Mouse (Mus musculus) MEL (cell line): ENCODE data around the gene Sbf1. TPM values are rescaled to one million over a fixed set of nuclear protein-coding genes. Genes with fewer than 3 reads are reported as not detected.

Source experiments
- DNase-seq: peaks from one replicate; pipeline ENCODE4 v3.0.0; 2011; ENCODE audit warnings: low read depth, low spot score
- H3K27ac ChIP-seq: 2 replicates; pipeline ENCODE4 v1.5.1; 2012; ENCODE audit warnings: low read depth, mild to moderate bottlenecking, control low read depth, low read length, moderate library complexity; ENCODE audit not compliant: control insufficient read depth
- H3K27me3 ChIP-seq, 2 experiments: fragments of 150-350 bp in 1 of 2; sonication (generic) in 1 of 2; 2 replicates each; pipeline ENCODE4 v1.6.1; 2012; ENCODE audit warnings: low read length in 2 of 2, mild to moderate bottlenecking in 2 of 2, improper control_type of control experiment in 1 of 2, moderate library complexity in 1 of 2; ENCODE audit not compliant: insufficient read depth in 2 of 2, control insufficient read depth in 1 of 2
- H3K36me3 ChIP-seq, 2 experiments: 2 replicates each; pipeline ENCODE4 v1.6.1; 2012 to 2014; ENCODE audit warnings: low read length in 2 of 2, improper control_type of control experiment in 1 of 2, inconsistent platforms in 1 of 2, mild to moderate bottlenecking in 1 of 2; ENCODE audit not compliant: insufficient read depth in 2 of 2, control insufficient read depth in 1 of 2
- H3K4me1 ChIP-seq, 2 experiments: fragments of 150-350 bp in 1 of 2; sonication (generic) in 1 of 2; 2 replicates each; pipeline ENCODE4 v1.6.1; 2012; ENCODE audit warnings: low read length in 2 of 2, improper control_type of control experiment in 1 of 2, mild to moderate bottlenecking in 1 of 2; ENCODE audit not compliant: insufficient read depth in 2 of 2, control insufficient read depth in 1 of 2
- H3K4me3 ChIP-seq, 2 experiments: fragments of 150-350 bp in 1 of 2; sonication (generic) in 1 of 2; 2 replicates each; pipeline ENCODE4 v1.5.1; 2012; ENCODE audit warnings: low read depth in 2 of 2, low read length in 2 of 2, mild to moderate bottlenecking in 2 of 2, moderate library complexity in 2 of 2, control low read depth in 1 of 2, improper control_type of control experiment in 1 of 2; ENCODE audit not compliant: control insufficient read depth in 1 of 2, insufficient read depth in 1 of 2
- H3K79me2 ChIP-seq: 2 replicates; pipeline ENCODE4 v1.6.1; 2012; ENCODE audit warnings: mild to moderate bottlenecking, low read length, moderate library complexity; ENCODE audit not compliant: control insufficient read depth, poor library complexity, insufficient read depth
- H3K9ac ChIP-seq: 2 replicates; pipeline ENCODE4 v1.6.1; 2012; ENCODE audit warnings: low read depth, mild to moderate bottlenecking, control low read depth, low read length, moderate library complexity; ENCODE audit not compliant: control insufficient read depth, poor library complexity, severe bottlenecking
- H3K9me3 ChIP-seq: fragments of 150-350 bp; sonication (generic); replicated peaks from 2 replicates; pipeline ENCODE4 v1.6.1; 2012; ENCODE audit warnings: mild to moderate bottlenecking, low read length, improper control_type of control experiment, moderate library complexity; ENCODE audit not compliant: insufficient read depth
- CHD1 ChIP-seq: IDR thresholded peaks from 2 replicates; pipeline ENCODE4 v1.6.1; 2012; ENCODE audit warnings: low read depth, mild to moderate bottlenecking, inconsistent platforms, low read length, improper control_type of control experiment
- CHD2 ChIP-seq: IDR thresholded peaks from 2 replicates; pipeline ENCODE4 v1.6.1; 2011; ENCODE audit warnings: low read length, improper control_type of control experiment
- E2F4 ChIP-seq: IDR thresholded peaks from 2 replicates; pipeline ENCODE4 v1.6.1; 2011; ENCODE audit warnings: low read depth, low read length, improper control_type of control experiment, borderline replicate concordance
- ELF1 ChIP-seq: IDR thresholded peaks from 2 replicates; pipeline ENCODE4 v1.6.1; 2014; ENCODE audit warnings: low read depth, mild to moderate bottlenecking, inconsistent platforms, low read length, improper control_type of control experiment, moderate library complexity
- GABPA ChIP-seq: IDR thresholded peaks from 2 replicates; pipeline ENCODE4 v1.6.1; 2012; ENCODE audit warnings: low read depth, mild to moderate bottlenecking, inconsistent platforms, low read length, improper control_type of control experiment, moderate library complexity
- GATA1 ChIP-seq: IDR thresholded peaks from 2 replicates; pipeline ENCODE4 v1.6.1; 2011; ENCODE audit warnings: low read depth, low read length, improper control_type of control experiment
- MAFK ChIP-seq: IDR thresholded peaks from 2 replicates; pipeline ENCODE4 v1.6.1; 2011; ENCODE audit warnings: low read depth, mild to moderate bottlenecking, low read length, improper control_type of control experiment, borderline replicate concordance
- MAX ChIP-seq: IDR thresholded peaks from 2 replicates; pipeline ENCODE4 v1.6.1; 2011; ENCODE audit warnings: low read length, improper control_type of control experiment
- MAZ ChIP-seq: IDR thresholded peaks from 2 replicates; pipeline ENCODE4 v1.6.1; 2012; ENCODE audit warnings: low read depth, mild to moderate bottlenecking, inconsistent platforms, low read length, improper control_type of control experiment
- MEF2A ChIP-seq: IDR thresholded peaks from 2 replicates; pipeline ENCODE4 v1.6.1; 2014; ENCODE audit warnings: low read depth, mild to moderate bottlenecking, inconsistent platforms, low read length, improper control_type of control experiment; ENCODE audit not compliant: poor library complexity, insufficient replicate concordance, severe bottlenecking; ENCODE audit errors: extremely low read depth
- MXI1 ChIP-seq: IDR thresholded peaks from 2 replicates; pipeline ENCODE4 v1.6.1; 2011; ENCODE audit warnings: mild to moderate bottlenecking, low read depth, low read length, improper control_type of control experiment
- NELFE ChIP-seq: IDR thresholded peaks from 2 replicates; pipeline ENCODE4 v1.6.1; 2011; ENCODE audit warnings: low read depth, low read length, improper control_type of control experiment
- NRF1 ChIP-seq: IDR thresholded peaks from 2 replicates; pipeline ENCODE4 v1.6.1; 2014; ENCODE audit warnings: low read depth, mild to moderate bottlenecking, inconsistent platforms, low read length, improper control_type of control experiment, moderate library complexity; ENCODE audit not compliant: poor library complexity, insufficient read depth, severe bottlenecking
- POLR2A ChIP-seq, 2 experiments: IDR thresholded peaks; 2 replicates each; pipeline ENCODE4 v1.6.1; 2011 to 2012; ENCODE audit warnings: low read length in 2 of 2, mild to moderate bottlenecking in 2 of 2, control low read depth in 1 of 2, improper control_type of control experiment in 1 of 2, low read depth in 1 of 2, moderate library complexity in 1 of 2; ENCODE audit not compliant: control insufficient read depth in 1 of 2, insufficient read depth in 1 of 2, poor library complexity in 1 of 2
- POLR2AphosphoS2 ChIP-seq: IDR thresholded peaks from 2 replicates; pipeline ENCODE4 v1.6.1; 2011; ENCODE audit warnings: low read length, improper control_type of control experiment
- RAD21 ChIP-seq: IDR thresholded peaks from 2 replicates; pipeline ENCODE4 v1.6.1; 2011; ENCODE audit warnings: mild to moderate bottlenecking, low read depth, low read length, improper control_type of control experiment
- RCOR1 ChIP-seq: IDR thresholded peaks from 2 replicates; pipeline ENCODE4 v1.6.1; 2012; ENCODE audit warnings: low read depth, mild to moderate bottlenecking, inconsistent platforms, low read length, improper control_type of control experiment
- SIN3A ChIP-seq: IDR thresholded peaks from 2 replicates; pipeline ENCODE4 v1.6.1; 2012; ENCODE audit warnings: low read length, improper control_type of control experiment, inconsistent platforms
- TAL1 ChIP-seq: IDR thresholded peaks from 2 replicates; pipeline ENCODE4 v1.6.1; 2012; ENCODE audit warnings: mild to moderate bottlenecking, inconsistent platforms, low read length, moderate library complexity, mixed read lengths
- TBP ChIP-seq: IDR thresholded peaks from 2 replicates; pipeline ENCODE4 v1.8.0; 2011; ENCODE audit warnings: low read depth, low read length, improper control_type of control experiment
- ZC3H11A ChIP-seq: IDR thresholded peaks from 2 replicates; pipeline ENCODE4 v1.6.1; 2012; ENCODE audit warnings: low read depth, mild to moderate bottlenecking, inconsistent platforms, low read length, improper control_type of control experiment
- ZKSCAN1 ChIP-seq: IDR thresholded peaks from 2 replicates; pipeline ENCODE4 v1.6.1; 2012; ENCODE audit warnings: low read depth, mild to moderate bottlenecking, inconsistent platforms, low read length, improper control_type of control experiment, moderate library complexity
- polyA plus RNA-seq, 2 experiments: library from polyadenylated mRNA; stranded (reverse) in 1 of 2; unstranded in 1 of 2; fragments of >175 nt in 1 of 2; fragments of >200 nt in 1 of 2; gene quantifications; 2 replicates each; pipeline versions ENCODE4 v1.2.1 to v1.2.4; 2012; ENCODE audit warnings: low replicate concordance in 2 of 2, low read depth in 1 of 2; ENCODE audit not compliant: insufficient read length in 2 of 2, insufficient read depth in 1 of 2, missing spikeins in 1 of 2
- total RNA-seq: library from RNA; depleted of rRNA; stranded (reverse); fragments of 300-350 nt; gene quantifications from 2 replicates; pipeline ENCODE4 v1.2.3, GENCODE M21; 2012

The Sbf1 gene
- total and polyA plus RNA-seq, 3 experiments = 80.4 to 147 TPM; not detected in 1

GRCm38 (mm10) chr15:89308406-89309139, 6.5 kb downstream of the Sbf1 start (continued):
- TF ChIP-seq ELF1 (no peak), MAX (no peak)

- H3K4me1 ChIP-seq = peaks cover 13 to 26% of the 10 kb centered on the region in 2 experiments
- no peaks in the 10 kb centered on the region for H3K27me3 ChIP-seq
- TF ChIP-seq POLR2AphosphoS2 (no peak), RCOR1 (no peak), POLR2A (IDR thresholded peaks at IDR 0.05; ENCODE audit: control insufficient read depth in 1 of 2, insufficient read depth in 1 of 2, low read depth in 1 of 2, low read length in 2 of 2, poor library complexity in 1 of 2) (no peak), GATA1 (no peak), NRF1 (no peak), NELFE (no peak), MXI1 (no peak), ZC3H11A (no peak), MEF2A (no peak), SIN3A (no peak), MAZ (no peak), TBP (no peak), RAD21 (no peak), GABPA (no peak), E2F4 (no peak), CHD2 (no peak), TAL1 (no peak), ZKSCAN1 (no peak), MAFK (no peak), CHD1 (no peak)
- TF ChIP-seq, all 39 proteins: peak for 0
- Histone ChIP-seq H3K9me3 (no peaks in the 10 kb centered on the region), H3K4me3 (no peak overlapping the region), H3K79me2 (peaks cover 46% of the 10 kb centered on the region), H3K9ac (no peak overlapping the region), H3K36me3 (peaks cover 2 to 23% of the 10 kb centered on the region in 2 experiments), H3K27ac (no peak overlapping the region)
- no peak for DNase-seq
Observed at GRCm38 (mm10) chr15:89307461-89307860, 7.7 kb downstream of the Sbf1 start.
